Mouse (Mus musculus): ENCODE results near the gene Tomm5.
"Not testable (repeated sequence)": the region's sequence is repeated elsewhere in the genome, so short reads cannot be mapped to it uniquely, and the experiment has no call there.

Gene Tomm5

DNA sequence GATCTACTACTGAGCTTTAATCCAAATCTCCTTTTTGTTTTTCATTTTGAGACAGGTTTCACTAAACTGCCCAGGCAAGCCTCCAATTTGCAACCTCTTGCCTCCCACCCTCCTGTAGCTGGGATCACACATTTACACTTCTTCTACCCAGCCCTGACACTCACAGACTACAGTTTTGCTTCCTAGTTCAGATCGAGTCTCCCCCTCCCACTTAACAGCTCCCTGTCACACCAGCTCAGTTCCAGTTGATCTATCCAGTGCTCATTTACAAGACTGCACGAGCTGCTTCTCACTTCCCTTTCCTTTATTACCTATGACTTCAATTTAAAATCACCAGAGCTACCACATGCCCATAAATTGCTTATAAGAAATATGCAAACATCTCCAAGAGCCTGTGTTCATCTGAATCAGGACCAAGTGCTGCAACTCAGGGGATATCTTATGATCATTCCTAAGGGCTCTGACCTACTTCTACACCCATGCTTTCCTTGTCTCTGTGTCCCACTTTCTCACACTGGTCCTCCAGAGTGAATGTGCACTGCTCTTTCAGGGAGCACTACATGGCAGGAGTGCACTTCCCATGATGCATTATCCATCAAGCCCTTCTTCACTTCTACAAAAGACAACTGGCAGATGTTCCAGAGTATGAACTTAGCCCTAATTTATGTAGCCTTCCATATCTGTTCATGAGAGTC lies 41.7 kb downstream of the Tomm5 start:
- no peak for DNase-seq (ENCODE audit: low spot score)

DNA sequence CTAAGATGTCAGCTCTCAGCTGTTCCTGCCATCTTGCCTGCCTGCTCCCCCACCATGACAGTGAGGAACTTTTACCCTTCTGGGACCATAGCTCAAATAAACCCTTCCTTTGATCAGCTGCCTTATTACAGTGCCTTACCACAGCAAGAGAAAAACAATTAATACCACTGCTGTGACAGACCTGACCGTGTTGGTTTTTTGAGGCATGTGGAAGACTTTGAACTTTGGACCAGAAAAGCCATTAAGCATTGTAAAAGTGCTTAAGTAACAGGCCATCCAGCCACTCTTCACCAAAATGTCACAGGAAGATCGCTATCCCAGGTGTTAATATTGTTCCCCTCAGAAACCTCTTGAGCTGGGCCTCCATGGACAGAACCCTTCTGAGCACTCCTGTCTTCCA lies 43.3 kb downstream of the Tomm5 start:
- DNase-seq (ENCODE audit: low spot score) = no peak

DNA sequence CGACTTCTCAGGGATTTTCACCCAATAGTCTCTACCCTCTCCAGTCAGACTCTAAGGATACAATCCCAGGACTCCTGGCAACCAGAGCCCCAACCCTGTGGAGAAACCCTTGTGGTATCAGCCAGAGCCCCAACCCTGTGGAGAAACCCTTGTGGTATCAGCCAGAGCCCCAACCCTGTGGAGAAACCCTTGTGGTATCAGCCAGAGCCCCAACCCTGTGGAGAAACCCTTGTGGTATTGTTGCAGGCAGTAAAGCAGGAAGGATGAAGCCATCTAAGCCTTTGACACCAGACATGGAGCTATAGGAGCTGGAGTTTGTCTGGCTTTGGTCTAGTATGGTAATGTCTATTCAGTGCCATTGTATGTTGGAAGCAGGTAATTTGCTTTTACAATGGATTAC lies 44.1 kb downstream of the Tomm5 start:
- DNase-seq (ENCODE audit: low spot score) = not testable (repeated sequence)

DNA sequence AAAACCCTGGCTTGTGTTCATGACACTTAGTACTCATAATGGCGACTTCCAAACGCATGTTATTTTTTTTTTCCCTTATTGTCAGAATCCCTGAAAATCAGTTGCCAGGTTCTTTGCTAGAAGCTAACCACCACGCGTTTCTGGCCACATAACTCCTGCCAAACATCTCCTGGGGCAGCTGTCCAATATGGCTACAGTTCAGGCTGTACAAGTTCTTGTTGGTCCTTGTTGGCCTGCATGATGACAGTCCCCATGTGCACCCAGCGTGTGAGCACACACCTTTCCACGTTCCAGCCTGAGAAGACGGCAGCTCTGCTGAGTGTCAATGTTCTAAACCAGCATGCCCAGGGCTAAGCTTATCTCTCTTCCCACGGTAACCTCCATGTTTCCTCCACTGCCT lies 52.5 kb downstream of the Tomm5 start:
- no peak for DNase-seq (ENCODE audit: low spot score)

All from ovary, postnatal 10 days (tissue).